Mouse (Mus musculus): ENCODE measurements around the gene Srrm1.

Srrm1 gene

DNA sequence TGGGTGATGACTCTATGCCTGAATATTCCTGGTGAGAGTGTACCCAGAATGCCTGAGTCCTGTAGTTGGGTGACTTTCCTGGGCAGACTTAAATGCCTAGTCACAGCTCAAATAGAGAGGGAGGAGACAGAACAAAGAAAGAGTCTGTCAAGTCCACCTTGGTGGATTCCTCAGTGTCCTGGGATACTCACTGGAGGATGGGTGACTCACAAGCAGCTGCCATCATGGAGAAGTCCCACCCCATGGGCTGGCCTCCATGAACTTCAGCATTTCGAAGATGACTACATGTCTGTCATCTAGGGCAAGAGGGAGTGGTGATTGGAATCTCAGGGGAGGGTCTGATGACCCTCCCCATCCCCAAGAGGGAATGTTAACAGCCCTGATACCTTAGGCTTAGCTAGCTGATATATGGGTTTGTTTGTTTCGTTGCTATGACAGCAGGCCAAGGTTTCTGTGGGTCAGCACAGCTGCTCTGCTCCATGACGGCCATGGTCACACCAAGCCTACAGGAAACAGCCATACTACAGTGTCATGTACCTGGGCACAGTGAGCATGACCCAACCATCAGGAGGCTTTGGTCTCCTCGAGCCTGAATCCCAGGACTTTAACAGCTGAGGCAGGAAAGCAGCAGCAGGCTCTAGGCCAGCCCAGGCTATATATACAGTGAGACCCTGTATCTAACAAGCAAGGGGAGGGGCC is 76.3 kb downstream of the Srrm1 start:
- no peak for DNase-seq (ENCODE audit: extremely low spot score, low read depth, low spot score)

- no peak for DNase-seq (ENCODE audit: extremely low spot score, low read depth, low spot score)
Measured at GRCm38 (mm10) chr4:135274761-135275160, 78.4 kb downstream of the Srrm1 start.

GRCm38 (mm10) chr4:135273307-135273682 is 79.8 kb downstream of the Srrm1 start:
- no peak for DNase-seq (ENCODE audit: extremely low spot score, low read depth, low spot score)

DNA sequence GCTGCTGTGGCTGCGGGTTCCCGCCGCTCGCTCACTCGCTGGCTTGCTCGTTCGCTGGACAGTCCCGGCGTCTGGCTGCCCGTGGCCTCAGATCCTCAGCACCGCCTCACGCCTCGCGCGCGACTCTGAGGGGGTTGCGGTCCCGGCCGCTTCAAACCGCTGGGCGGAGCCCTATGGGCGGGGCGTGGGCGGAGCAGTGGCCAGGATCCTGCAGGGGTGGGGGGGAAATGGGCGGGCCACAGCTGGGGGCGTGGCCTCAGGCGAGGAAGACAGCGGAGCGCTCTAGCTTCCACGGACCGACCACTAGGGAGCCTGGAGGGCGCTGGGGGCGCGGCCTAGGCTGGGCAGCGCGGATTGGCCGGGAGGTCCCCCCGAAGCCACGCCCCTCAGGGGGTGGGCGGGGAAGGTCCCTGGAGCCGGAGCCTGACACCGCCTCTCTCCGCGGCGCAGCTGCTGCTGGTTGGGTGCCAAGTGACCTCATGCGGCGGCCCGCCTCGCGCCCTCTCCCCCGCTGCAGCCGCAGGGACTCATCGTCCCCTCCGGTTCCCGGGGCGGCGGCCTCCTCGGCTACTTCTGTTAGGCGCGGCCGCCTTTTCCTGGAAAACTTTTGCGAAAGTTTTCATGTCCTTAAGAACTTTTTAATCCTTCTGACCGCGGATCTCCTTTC is 80.3 kb downstream of the Srrm1 start, which contains the start of gene Clic4:
Clic4 (minus strand) TSS at position 175 of the 667 bp plus-strand sequence.
- peak; percentile 93 for DNase-seq (ENCODE audit: extremely low spot score, low read depth, low spot score)

DNA sequence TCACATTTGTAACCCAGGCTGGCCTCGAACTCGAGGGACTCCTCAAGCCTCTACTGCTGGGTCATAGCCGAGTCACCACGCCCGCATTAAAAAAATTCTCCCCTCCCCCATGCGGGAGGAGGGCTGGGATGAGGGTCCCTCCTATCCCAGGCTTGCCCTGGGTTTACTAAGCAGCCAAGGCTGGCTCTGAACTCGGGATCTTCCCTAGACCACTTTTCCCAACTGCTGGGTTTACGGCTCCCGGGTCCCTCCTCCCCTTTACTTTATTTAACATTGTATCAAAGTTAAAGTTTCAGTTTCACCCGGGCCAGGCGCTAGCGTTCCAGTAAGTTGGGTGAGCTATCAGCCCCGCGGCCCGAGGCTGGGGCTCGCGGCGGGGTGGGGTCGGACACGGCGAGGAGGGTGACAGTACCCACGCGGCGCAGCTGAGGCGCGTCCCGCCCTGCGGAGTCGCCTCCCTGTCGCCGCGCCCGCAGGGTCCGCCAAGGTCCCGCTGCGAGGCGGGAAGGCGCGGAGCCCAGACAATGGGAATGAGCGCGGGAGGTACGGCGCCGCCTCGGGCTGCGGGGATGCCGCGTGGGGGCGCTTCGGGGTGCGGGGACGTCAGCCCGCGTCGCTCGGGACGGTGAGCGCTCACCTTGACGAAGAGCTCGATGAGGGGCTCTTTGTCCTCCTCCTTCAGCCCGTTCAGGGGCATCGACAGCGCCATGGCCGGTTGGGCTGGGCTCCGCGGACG is 81.1 kb downstream of the Srrm1 start:
- DNase-seq (ENCODE audit: extremely low spot score, low read depth, low spot score): no peak

DNA sequence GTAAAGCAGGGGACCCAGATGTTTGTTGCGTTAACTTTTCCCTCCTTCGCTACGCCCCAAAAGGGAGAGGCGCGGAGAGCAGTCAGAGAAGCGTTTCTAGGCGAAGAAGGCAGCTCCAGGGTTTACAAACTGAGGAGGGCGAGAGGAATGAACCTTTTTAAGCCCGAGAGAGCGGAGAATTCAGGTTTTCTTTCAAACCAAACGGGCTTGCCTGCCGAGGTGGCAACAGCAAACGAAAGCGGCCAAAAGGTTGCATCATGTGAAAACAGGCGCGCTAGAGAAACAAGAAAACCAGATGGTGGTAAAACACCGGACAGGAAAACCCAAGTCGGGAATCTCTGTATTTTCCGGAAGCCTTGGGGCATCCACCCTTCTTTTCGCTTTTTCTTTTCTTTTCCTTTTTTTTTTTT is 81.7 kb downstream of the Srrm1 start:
- DNase-seq (ENCODE audit: extremely low spot score, low read depth, low spot score): no peak

Measured in hindlimb bud, embryonic 11.5 days (tissue).